Comparison of ENCODE assay signal across 12 mouse cellular contexts in the genomic region with DNA sequence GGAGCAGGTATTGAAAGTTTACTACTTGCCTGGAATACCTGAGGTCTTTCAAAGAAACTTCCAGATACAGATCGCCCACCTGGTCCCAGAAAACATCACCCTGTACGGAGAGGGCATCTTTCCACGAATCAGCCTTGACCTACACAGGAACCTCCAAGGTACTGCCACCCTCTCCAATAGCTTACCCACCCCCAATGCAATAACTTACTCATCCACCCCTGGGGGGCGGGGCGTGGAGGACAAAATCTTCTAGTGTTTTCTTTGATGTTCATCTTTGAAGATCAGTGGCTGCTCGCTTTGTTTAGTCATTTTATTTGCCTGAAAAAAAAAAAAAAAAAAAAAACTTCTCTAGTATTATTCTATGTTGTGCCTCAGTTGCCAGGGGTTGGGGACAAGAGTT.
"Had no signal": no experiment of that assay in that cellular context is flagged by ENCODE, and none has a peak within 500 bp of the region (broad histone marks: within the 10 kb centered on the region; RNA-seq: fewer than 3 reads in every experiment).

No protein-coding gene starts in this region.

- H3K9ac ChIP-seq: limb, embryonic 12.5 days; liver, embryonic 14.5 days; neural tube, embryonic 13.5 days; stomach, embryonic 15.5 days had no signal

- H3K27me3 ChIP-seq: stomach, embryonic 15.5 days had no signal

- H3K4me2 ChIP-seq: limb, embryonic 12.5 days; neural tube, embryonic 13.5 days; stomach, embryonic 15.5 days had no signal

- H3K36me3 ChIP-seq: limb, embryonic 12.5 days; neural tube, embryonic 13.5 days; stomach, embryonic 15.5 days had no signal

- H3K4me1 ChIP-seq: limb, embryonic 12.5 days; neural tube, embryonic 13.5 days; stomach, embryonic 15.5 days had no signal

- DNase-seq: kidney, adult 9 months; layer of hippocampus, adult 9-11 months; layer of hippocampus, postnatal 36 days; lung, adult 2 months; midbrain, embryonic 14.5 days; right cerebral cortex, postnatal 14 days; thymus, postnatal 14 days had no signal

- H3K27ac ChIP-seq: kidney, postnatal 0 days; limb, embryonic 12.5 days; liver, embryonic 14.5 days; neural tube, embryonic 13.5 days; stomach, embryonic 15.5 days had no signal

- H3K9me3 ChIP-seq: limb, embryonic 12.5 days; neural tube, embryonic 13.5 days; stomach, embryonic 15.5 days had no signal

- H3K4me3 ChIP-seq: limb, embryonic 12.5 days; neural tube, embryonic 13.5 days; stomach, embryonic 15.5 days had no signal
